Mouse (Mus musculus) C2C12 (cell line): Measurements from ENCODE around the gene Mapk8ip3.

Source experiments
- CEBPB ChIP-seq: IDR thresholded peaks from one replicate; pipeline ENCODE4 v1.6.1; 2011; ENCODE audit warnings: low read depth, mild to moderate bottlenecking, control low read depth, moderate library complexity
- CTCF ChIP-seq: IDR thresholded peaks from one replicate; pipeline ENCODE4 v1.5.1; 2011; ENCODE audit not compliant: control insufficient read depth, insufficient read depth, insufficient read length

DNA sequence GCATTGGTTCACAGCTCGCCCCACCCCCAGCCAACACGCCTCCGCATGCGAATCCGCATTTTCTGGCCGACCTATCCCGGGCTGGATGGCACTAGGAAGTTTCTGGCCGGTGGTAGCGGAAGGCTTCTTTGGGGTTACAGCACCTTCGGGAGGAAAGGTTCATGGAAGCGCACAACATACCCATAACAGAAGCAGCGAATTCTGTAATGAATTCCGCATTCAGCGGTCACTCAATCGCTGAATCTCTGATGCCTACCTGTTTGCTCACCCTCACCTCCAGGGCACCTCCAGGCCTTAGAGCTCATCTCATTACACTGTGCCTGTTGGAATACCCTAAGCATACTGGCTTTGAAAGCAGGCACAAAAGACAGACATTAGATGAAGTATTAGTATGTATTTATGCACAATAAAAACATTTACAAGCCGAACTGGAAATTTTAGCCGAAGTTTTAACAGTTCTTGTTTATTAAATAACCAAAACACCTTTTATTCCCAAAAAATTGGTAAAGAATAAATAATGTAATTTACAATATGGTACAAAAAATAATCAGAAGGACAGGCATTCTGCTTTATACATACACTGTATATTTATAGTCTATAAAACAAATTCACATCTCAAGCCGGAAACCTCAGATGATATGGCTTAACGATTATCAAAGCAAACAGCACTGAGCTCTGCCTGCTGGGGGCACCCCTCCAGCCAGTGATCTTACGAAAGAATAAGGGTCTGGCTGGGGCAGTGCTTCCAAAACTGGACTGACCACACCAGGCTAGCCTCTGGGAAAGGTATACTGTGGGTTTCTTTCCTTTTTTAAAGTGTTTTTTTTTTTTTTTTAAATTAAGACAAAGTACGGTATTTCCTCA, 24.3 kb upstream of the Mapk8ip3 start:
- TF ChIP-seq CTCF (no peak), CEBPB (no peak)
